ENCODE assay signal across 26 mouse cellular contexts in the genomic region with DNA sequence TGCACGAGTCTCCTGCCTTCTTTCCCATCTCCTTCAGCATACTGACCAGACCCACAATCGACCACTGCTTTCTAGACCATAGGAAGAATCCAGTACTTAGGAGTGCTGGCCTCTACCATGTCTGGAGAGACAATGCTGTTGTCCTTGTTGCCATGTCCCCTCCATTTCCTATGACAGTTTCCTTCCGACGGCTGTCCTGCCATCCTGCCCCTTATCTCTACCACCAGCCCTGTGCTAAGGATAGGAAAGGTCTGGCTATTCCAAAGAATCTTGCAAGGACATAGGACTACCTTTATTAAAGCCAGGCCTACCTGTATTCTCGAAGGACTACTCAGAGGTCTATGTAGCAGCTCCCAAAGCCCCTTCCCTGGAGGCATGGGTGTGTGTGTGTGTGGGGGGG. TPM values are rescaled to one million over a fixed set of nuclear protein-coding genes. Genes with fewer than 3 reads are reported as not detected.
A peak's percentile ranks its signal among the peaks of the same experiment; 100 is the strongest.
DNase-seq lines count a peak whose midpoint lies in the region; ATAC-seq and TF ChIP-seq lines count a peak whose summit lies in the region.
"Had no signal": no experiment of that assay in that cellular context is flagged by ENCODE, and none has a peak within 500 bp of the region (broad histone marks: within the 10 kb centered on the region; RNA-seq: fewer than 3 reads in every experiment).

No protein-coding gene starts in this region.

- H3K9me3 ChIP-seq in heart, embryonic 13.5 days, result no peaks in the 10 kb centered on the region
- no peaks in the 10 kb centered on the region for H3K9me3 ChIP-seq in lung, embryonic 15.5 days
- H3K9me3 ChIP-seq in liver, embryonic 11.5 days (ENCODE audit: control insufficient read depth, low read length), result no peaks in the 10 kb centered on the region
- no peaks in the 10 kb centered on the region for H3K9me3 ChIP-seq in liver, postnatal 0 days (ENCODE audit: low read length)
- no peaks in the 10 kb centered on the region for H3K9me3 ChIP-seq in hindbrain, embryonic 14.5 days (ENCODE audit: control insufficient read depth, low read length)
- H3K9me3 ChIP-seq: forebrain, embryonic 10.5 days; kidney, embryonic 15.5 days; limb, embryonic 13.5 days; midbrain, embryonic 15.5 days; neural tube, embryonic 13.5 days had no signal

- H3K4me1 ChIP-seq in heart, embryonic 13.5 days, result peaks cover 27% of the 10 kb centered on the region
- H3K4me1 ChIP-seq in lung, embryonic 15.5 days, result peaks cover 21% of the 10 kb centered on the region; the same call in 1 of the 2 replicates
- H3K4me1 ChIP-seq in liver, embryonic 11.5 days (replicated peaks; ENCODE audit: control insufficient read depth, insufficient read depth, low read length), result 0 out of 2 replicates have a peak, but pooled peaks cover 5% of the 10 kb centered on the region
- H3K4me1 ChIP-seq in liver, postnatal 0 days (ENCODE audit: insufficient read depth), result no peaks in the 10 kb centered on the region
- no peaks in the 10 kb centered on the region; the same call in 1 of the 2 replicates for H3K4me1 ChIP-seq in hindbrain, embryonic 14.5 days (replicated peaks; ENCODE audit: control insufficient read depth, insufficient read depth, low read length)
- H3K4me1 ChIP-seq: forebrain, embryonic 10.5 days; kidney, embryonic 15.5 days; midbrain, embryonic 15.5 days had no signal

- no peaks in the 10 kb centered on the region for H3K27me3 ChIP-seq in heart, embryonic 13.5 days (replicated peaks)
- no peaks in the 10 kb centered on the region for H3K27me3 ChIP-seq in lung, embryonic 15.5 days
- H3K27me3 ChIP-seq in liver, embryonic 11.5 days (replicated peaks; ENCODE audit: control insufficient read depth, insufficient read depth, low read length), result no peaks in the 10 kb centered on the region
- H3K27me3 ChIP-seq in liver, postnatal 0 days (ENCODE audit: insufficient read depth, low read length), result no peaks in the 10 kb centered on the region
- H3K27me3 ChIP-seq in hindbrain, embryonic 14.5 days (ENCODE audit: control insufficient read depth, insufficient read depth, low read length), result no peaks in the 10 kb centered on the region
- H3K27me3 ChIP-seq: kidney, embryonic 15.5 days; limb, embryonic 13.5 days; midbrain, embryonic 15.5 days; neural tube, embryonic 13.5 days had no signal

- 47% methylated on average over 5 of the region's 5 CpGs for WGBS in heart, embryonic 13.5 days
- 62% methylated on average over 5 of the region's 5 CpGs for WGBS in lung, embryonic 15.5 days
- WGBS in liver, embryonic 11.5 days, result 48% methylated on average over 5 of the region's 5 CpGs
- 54% methylated on average over 5 of the region's 5 CpGs for WGBS in liver, postnatal 0 days (ENCODE audit: insufficient replicate concordance)
- 86% methylated on average over 5 of the region's 5 CpGs for WGBS in hindbrain, embryonic 14.5 days

- no peak for ATAC-seq in heart, embryonic 13.5 days (ENCODE audit: extremely low read depth, insufficient number of reproducible peaks, low FRiP score, low TSS enrichment)
- no peak for ATAC-seq in lung, embryonic 15.5 days (ENCODE audit: borderline replicate concordance, extremely low read depth, low FRiP score, low TSS enrichment)
- ATAC-seq in liver, embryonic 11.5 days (replicated peaks; ENCODE audit: low FRiP score), result 0 out of 2 replicates have a peak, but pooled peaks have one; percentile 44
- peak; percentile 27; the same call in 1 of the 2 replicates for ATAC-seq in liver, postnatal 0 days
- ATAC-seq in hindbrain, embryonic 14.5 days (ENCODE audit: low FRiP score), result no peak
- ATAC-seq: forebrain, embryonic 16.5 days; hindbrain, postnatal 0 days; intestine, postnatal 0 days; midbrain, embryonic 15.5 days had no signal

- H3K4me2 ChIP-seq in heart, embryonic 13.5 days, result no peak overlapping the region
- H3K4me2 ChIP-seq in lung, embryonic 15.5 days, result no peak overlapping the region
- no peak overlapping the region for H3K4me2 ChIP-seq in liver, embryonic 11.5 days
- no peak overlapping the region for H3K4me2 ChIP-seq in liver, postnatal 0 days (ENCODE audit: low read depth, low read length)
- no peak overlapping the region for H3K4me2 ChIP-seq in hindbrain, embryonic 14.5 days (replicated peaks)
- H3K4me2 ChIP-seq: kidney, embryonic 15.5 days; limb, embryonic 13.5 days; midbrain, embryonic 15.5 days; neural tube, embryonic 13.5 days had no signal

- TF ChIP-seq CTCF in liver, postnatal 0 days (IDR thresholded peaks at IDR 0.05; ENCODE audit: low read depth), result no peak

- DNase-seq in heart, postnatal 4 days, result no peak
- DNase-seq in lung, adult 18-20 months, result no peak
- DNase-seq in liver, embryonic 11.5 days (ENCODE audit: low spot score), result no peak
- DNase-seq in liver, postnatal 0 days, result no peak
- DNase-seq in hindbrain, embryonic 14.5 days (ENCODE audit: low spot score), result no peak
- DNase-seq in embryo, embryonic 10 days (ENCODE audit: low spot score), result no peak
- DNase-seq: cerebellum, adult 11-12 months; cerebellum, postnatal 10 days; gastrocnemius, postnatal 25 days; kidney, postnatal 4 days; lung, postnatal 36 days; retina, postnatal 1 day; right cerebral cortex, postnatal 25 days; spleen, adult 18-20 months; thymus, postnatal 4 days had no signal

- no peak overlapping the region for H3K4me3 ChIP-seq in heart, embryonic 13.5 days
- H3K4me3 ChIP-seq in lung, embryonic 15.5 days, result no peak overlapping the region
- no peak overlapping the region for H3K4me3 ChIP-seq in liver, embryonic 11.5 days (ENCODE audit: low read depth, low read length)
- no peak overlapping the region for H3K4me3 ChIP-seq in liver, postnatal 0 days (ENCODE audit: low read depth, low read length)
- no peak overlapping the region for H3K4me3 ChIP-seq in hindbrain, embryonic 14.5 days (replicated peaks; ENCODE audit: low read length)
- H3K4me3 ChIP-seq: forebrain, embryonic 10.5 days; kidney, embryonic 15.5 days; limb, embryonic 13.5 days; midbrain, embryonic 15.5 days; myocyte; neural tube, embryonic 13.5 days had no signal

- TF ChIP-seq EP300 in liver, postnatal 0 days (IDR thresholded peaks at IDR 0.05; ENCODE audit: low read depth), result no peak

- no peak overlapping the region for H3K9ac ChIP-seq in heart, embryonic 13.5 days
- no peak overlapping the region for H3K9ac ChIP-seq in lung, embryonic 15.5 days
- H3K9ac ChIP-seq in liver, embryonic 11.5 days (ENCODE audit: low read depth, low read length), result no peak overlapping the region
- H3K9ac ChIP-seq in liver, postnatal 0 days (replicated peaks), result no peak overlapping the region
- no peak overlapping the region for H3K9ac ChIP-seq in hindbrain, embryonic 14.5 days
- H3K9ac ChIP-seq: kidney, embryonic 15.5 days; limb, embryonic 13.5 days; midbrain, embryonic 15.5 days had no signal

- peaks cover 91% of the 10 kb centered on the region for H3K36me3 ChIP-seq in heart, embryonic 13.5 days
- peaks cover 78% of the 10 kb centered on the region for H3K36me3 ChIP-seq in lung, embryonic 15.5 days
- peaks cover 8% of the 10 kb centered on the region for H3K36me3 ChIP-seq in liver, embryonic 11.5 days (ENCODE audit: control insufficient read depth, insufficient read depth, low read length)
- H3K36me3 ChIP-seq in liver, postnatal 0 days (replicated peaks; ENCODE audit: insufficient read depth, low read length), result peaks cover 31% of the 10 kb centered on the region
- H3K36me3 ChIP-seq in hindbrain, embryonic 14.5 days (replicated peaks; ENCODE audit: control insufficient read depth, insufficient read depth), result peaks cover 6% of the 10 kb centered on the region; the same call in 1 of the 2 replicates
- H3K36me3 ChIP-seq: midbrain, embryonic 15.5 days had no signal

- 0 out of 2 replicates have a peak overlapping the region, but pooled peaks have one; percentile 3 for H3K27ac ChIP-seq in heart, embryonic 13.5 days (replicated peaks)
- H3K27ac ChIP-seq in lung, embryonic 15.5 days, result 0 out of 2 replicates have a peak overlapping the region, but pooled peaks have one; percentile 35
- H3K27ac ChIP-seq in liver, embryonic 11.5 days (ENCODE audit: low read depth, low read length), result 0 out of 2 replicates have a peak overlapping the region, but pooled peaks have one; percentile 3
- peak overlapping the region; percentile 34; the same call in 1 of the 2 replicates for H3K27ac ChIP-seq in liver, postnatal 0 days (ENCODE audit: low read depth)
- no peak overlapping the region for H3K27ac ChIP-seq in hindbrain, embryonic 14.5 days
- H3K27ac ChIP-seq: forebrain, embryonic 10.5 days; hindbrain, postnatal 0 days; kidney, embryonic 15.5 days; limb, embryonic 13.5 days; midbrain, embryonic 15.5 days; neural tube, embryonic 13.5 days had no signal

RNA-seq across cellular contexts. Expression of gene Rpl27a, which starts 12.6 kb away (rescaled TPM):
- polyA plus RNA-seq in heart, embryonic 13.5 days (2015; fragmentation: Nextera tagmentation; extraction: Ambion mirVana), result 82.1 and 89.2 TPM in 2 replicates
- total RNA-seq in heart, postnatal 4 days (2021), result 100 to 1,000 TPM; 152 to 160 TPM
- polyA plus RNA-seq in lung, embryonic 15.5 days (2015; fragmentation: Nextera tagmentation; extraction: Ambion mirVana), result 136 and 146 TPM in 2 replicates
- 184 and 208 TPM in 2 replicates for polyA plus RNA-seq in liver, embryonic 11.5 days (2014; fragmentation: Nextera tagmentation; extraction: Ambion mirVana)
- polyA plus RNA-seq in liver, postnatal 0 days (2015; fragmentation: Nextera tagmentation; extraction: Ambion mirVana), result 83.1 and 84.4 TPM in 2 replicates
- polyA plus RNA-seq in hindbrain, embryonic 14.5 days (2014; fragmentation: Nextera tagmentation; extraction: Ambion mirVana), result 81.9 and 91.4 TPM in 2 replicates

RNA-seq across cellular contexts. Expression of gene Trim66, which starts 23.6 kb away (rescaled TPM):
- not detected in 2 replicates for polyA plus RNA-seq in heart, embryonic 13.5 days (2015; fragmentation: Nextera tagmentation; extraction: Ambion mirVana)
- under 1 TPM; 0.05 to 0.11 TPM for total RNA-seq in heart, postnatal 4 days (2021)
- 0.02 and 0.03 TPM in 2 replicates for polyA plus RNA-seq in lung, embryonic 15.5 days (2015; fragmentation: Nextera tagmentation; extraction: Ambion mirVana)
- polyA plus RNA-seq in liver, embryonic 11.5 days (2014; fragmentation: Nextera tagmentation; extraction: Ambion mirVana), result 0.01 and 0.11 TPM in 2 replicates
- polyA plus RNA-seq in liver, postnatal 0 days (2015; fragmentation: Nextera tagmentation; extraction: Ambion mirVana), result 0.02 TPM in 1 of 2 replicates, not detected in the other
- polyA plus RNA-seq in hindbrain, embryonic 14.5 days (2014; fragmentation: Nextera tagmentation; extraction: Ambion mirVana), result 0.82 and 1.2 TPM in 2 replicates
- polyA plus RNA-seq: kidney, embryonic 15.5 days had no signal

Comparison
In these comparisons a context has a peak if more than half of its experiments do, and no peak if none do; other contexts are left out.
1. ATAC-seq: peak in liver, embryonic 11.5 days (single experiment) and liver, postnatal 0 days (single experiment); none in heart, embryonic 13.5 days (single experiment), lung, embryonic 15.5 days (single experiment) and hindbrain, embryonic 14.5 days (single experiment).